In genomic region chr4:13410856-13411255, GRCm38 (mm10) we compare ENCODE assay signal across 26 mouse cellular contexts.
A peak's percentile ranks its signal among the peaks of the same experiment; 100 is the strongest.
DNase-seq lines count a peak whose midpoint lies in the region; ATAC-seq lines count a peak whose summit lies in the region.
"Had no signal": no experiment of that assay in that cellular context is flagged by ENCODE, and none has a peak within 500 bp of the region (broad histone marks: within the 10 kb centered on the region; RNA-seq: fewer than 3 reads in every experiment).

No protein-coding gene starts in this region.

- no peak overlapping the region for H3K27ac ChIP-seq in embryonic facial prominence, embryonic 14.5 days (replicated peaks; ENCODE audit: low read depth, low read length)
- H3K27ac ChIP-seq in embryonic facial prominence, embryonic 10.5 days (replicated peaks): no peak overlapping the region
- peak overlapping the region; percentile 87 for H3K27ac ChIP-seq in hindbrain, embryonic 14.5 days
- H3K27ac ChIP-seq in hindbrain, embryonic 11.5 days (ENCODE audit: low read depth, low read length): no peak overlapping the region
- H3K27ac ChIP-seq in neural tube, embryonic 13.5 days (replicated peaks): peak overlapping the region; percentile 90
- H3K27ac ChIP-seq: embryonic facial prominence, embryonic 12.5 days; gastrocnemius, adult 2 months; heart, embryonic 15.5 days; intestine, embryonic 15.5 days; liver, embryonic 15.5 days; lung, embryonic 15.5 days; neural tube, embryonic 12.5 days had no signal

- H3K9me3 ChIP-seq in embryonic facial prominence, embryonic 14.5 days (ENCODE audit: control insufficient read depth, low read length): no peaks in the 10 kb centered on the region
- H3K9me3 ChIP-seq in embryonic facial prominence, embryonic 10.5 days: no peaks in the 10 kb centered on the region
- no peaks in the 10 kb centered on the region for H3K9me3 ChIP-seq in hindbrain, embryonic 14.5 days (ENCODE audit: control insufficient read depth, low read length)
- no peaks in the 10 kb centered on the region for H3K9me3 ChIP-seq in hindbrain, embryonic 11.5 days (ENCODE audit: control insufficient read depth, low read length)
- H3K9me3 ChIP-seq in neural tube, embryonic 13.5 days: no peaks in the 10 kb centered on the region
- H3K9me3 ChIP-seq: embryonic facial prominence, embryonic 12.5 days; heart, embryonic 15.5 days; intestine, embryonic 15.5 days; liver, embryonic 15.5 days; lung, embryonic 15.5 days; megakaryocyte, embryonic 14.5 days; neural tube, embryonic 12.5 days had no signal

- DNase-seq in embryonic facial prominence, embryonic 14.5 days (ENCODE audit: low spot score): peak; percentile 54
- DNase-seq in embryonic facial prominence, embryonic 10.5 days (ENCODE audit: low spot score): no peak
- DNase-seq in hindbrain, embryonic 14.5 days (ENCODE audit: low spot score): peak; percentile 49
- no peak for DNase-seq in hindbrain, embryonic 11.5 days (ENCODE audit: low spot score)
- no peak for DNase-seq in neural tube, embryonic 10.5 days (ENCODE audit: extremely low spot score, low spot score)
- DNase-seq in left cerebral cortex, postnatal 10 days (ENCODE audit: extremely low spot score in 1 of 2, low spot score in 2 of 2): no peak
- DNase-seq in Muller cell, postnatal 12 days (ENCODE audit: inconsistent ontology term): no peak
- DNase-seq: adrenal gland, postnatal 14 days; gastrocnemius, adult 2 months; heart, postnatal 36 days; kidney, adult 8-10 months; kidney, postnatal 10 days; liver; lung, postnatal 36 days; right cerebral cortex, adult 18-20 months; right cerebral cortex, postnatal 4 days; thymus, postnatal 14 days had no signal

- H3K9ac ChIP-seq in embryonic facial prominence, embryonic 14.5 days (ENCODE audit: low read depth, low read length): no peak overlapping the region
- peak overlapping the region; percentile 38 for H3K9ac ChIP-seq in hindbrain, embryonic 14.5 days
- no peak overlapping the region for H3K9ac ChIP-seq in hindbrain, embryonic 11.5 days (ENCODE audit: low read depth, low read length)
- 0 out of 2 replicates have a peak overlapping the region, but pooled peaks have one; percentile 12 for H3K9ac ChIP-seq in neural tube, embryonic 13.5 days
- H3K9ac ChIP-seq: embryonic facial prominence, embryonic 12.5 days; heart, embryonic 15.5 days; intestine, embryonic 15.5 days; liver, embryonic 15.5 days; lung, embryonic 15.5 days; neural tube, embryonic 12.5 days had no signal

- H3K4me3 ChIP-seq in embryonic facial prominence, embryonic 14.5 days (ENCODE audit: low read depth, low read length): no peak overlapping the region
- no peak overlapping the region for H3K4me3 ChIP-seq in embryonic facial prominence, embryonic 10.5 days
- H3K4me3 ChIP-seq in hindbrain, embryonic 14.5 days (replicated peaks; ENCODE audit: low read length): no peak overlapping the region
- no peak overlapping the region for H3K4me3 ChIP-seq in hindbrain, embryonic 11.5 days (ENCODE audit: low read depth, low read length)
- H3K4me3 ChIP-seq in neural tube, embryonic 13.5 days: no peak overlapping the region
- H3K4me3 ChIP-seq: embryonic facial prominence, embryonic 12.5 days; erythroblast, embryonic 14.5 days; gastrocnemius, adult 2 months; heart, embryonic 15.5 days; intestine, embryonic 15.5 days; liver, embryonic 15.5 days; lung, embryonic 15.5 days; megakaryocyte, embryonic 14.5 days; neural tube, embryonic 12.5 days had no signal

- no peak for ATAC-seq in embryonic facial prominence, embryonic 14.5 days (ENCODE audit: low read depth)
- no peak for ATAC-seq in hindbrain, embryonic 14.5 days (ENCODE audit: low FRiP score)
- ATAC-seq in hindbrain, embryonic 11.5 days (ENCODE audit: low FRiP score): no peak
- ATAC-seq in neural tube, embryonic 13.5 days (ENCODE audit: low read depth): no peak
- ATAC-seq: intestine, embryonic 15.5 days had no signal

- peaks cover 10% of the 10 kb centered on the region; the same call in 1 of the 2 replicates for H3K4me1 ChIP-seq in embryonic facial prominence, embryonic 14.5 days (ENCODE audit: control insufficient read depth, insufficient read depth, low read length)
- peaks cover 14% of the 10 kb centered on the region for H3K4me1 ChIP-seq in embryonic facial prominence, embryonic 10.5 days
- peaks cover 42% of the 10 kb centered on the region for H3K4me1 ChIP-seq in hindbrain, embryonic 14.5 days (replicated peaks; ENCODE audit: control insufficient read depth, insufficient read depth, low read length)
- no peaks in the 10 kb centered on the region for H3K4me1 ChIP-seq in hindbrain, embryonic 11.5 days (replicated peaks; ENCODE audit: control insufficient read depth, insufficient read depth, low read length)
- peaks cover 46% of the 10 kb centered on the region for H3K4me1 ChIP-seq in neural tube, embryonic 13.5 days (replicated peaks)
- H3K4me1 ChIP-seq: heart, embryonic 15.5 days; intestine, embryonic 15.5 days; liver, embryonic 15.5 days; lung, embryonic 15.5 days; megakaryocyte, embryonic 14.5 days had no signal

- peak overlapping the region; percentile 5; the same call in 1 of the 2 replicates for H3K4me2 ChIP-seq in embryonic facial prominence, embryonic 14.5 days (ENCODE audit: low read depth, low read length)
- 0 out of 2 replicates have a peak overlapping the region, but pooled peaks have one; percentile 9 for H3K4me2 ChIP-seq in hindbrain, embryonic 14.5 days (replicated peaks)
- no peak overlapping the region for H3K4me2 ChIP-seq in hindbrain, embryonic 11.5 days (replicated peaks; ENCODE audit: low read depth, low read length)
- H3K4me2 ChIP-seq in neural tube, embryonic 13.5 days: no peak overlapping the region
- H3K4me2 ChIP-seq: embryonic facial prominence, embryonic 12.5 days; heart, embryonic 15.5 days; intestine, embryonic 15.5 days; liver, embryonic 15.5 days; lung, embryonic 15.5 days; neural tube, embryonic 12.5 days had no signal

- 43% methylated on average over 6 of the region's 6 CpGs for WGBS in embryonic facial prominence, embryonic 14.5 days
- WGBS in embryonic facial prominence, embryonic 10.5 days: 89% methylated on average over 6 of the region's 6 CpGs
- WGBS in hindbrain, embryonic 14.5 days: 52% methylated on average over 6 of the region's 6 CpGs
- WGBS in hindbrain, embryonic 11.5 days: 85% methylated on average over 6 of the region's 6 CpGs
- 58% methylated on average over 6 of the region's 6 CpGs for WGBS in neural tube, embryonic 13.5 days

- intact Hi-C loops in left cerebral cortex, postnatal 10 days (cut with DNase I): no loop called here

- H3K27me3 ChIP-seq in embryonic facial prominence, embryonic 14.5 days (replicated peaks; ENCODE audit: control insufficient read depth, insufficient read depth, low read length): no peaks in the 10 kb centered on the region
- H3K27me3 ChIP-seq in embryonic facial prominence, embryonic 10.5 days (replicated peaks; ENCODE audit: low read depth, poor library complexity, severe bottlenecking): no peaks in the 10 kb centered on the region
- H3K27me3 ChIP-seq in hindbrain, embryonic 14.5 days (ENCODE audit: control insufficient read depth, insufficient read depth, low read length): no peaks in the 10 kb centered on the region
- H3K27me3 ChIP-seq in hindbrain, embryonic 11.5 days (ENCODE audit: control insufficient read depth, insufficient read depth, low read length): no peaks in the 10 kb centered on the region
- H3K27me3 ChIP-seq in neural tube, embryonic 13.5 days: no peaks in the 10 kb centered on the region
- H3K27me3 ChIP-seq: embryonic facial prominence, embryonic 12.5 days; heart, embryonic 15.5 days; intestine, embryonic 15.5 days; liver, embryonic 15.5 days; lung, embryonic 15.5 days; megakaryocyte, embryonic 14.5 days; neural tube, embryonic 12.5 days had no signal

- no peaks in the 10 kb centered on the region for H3K36me3 ChIP-seq in embryonic facial prominence, embryonic 14.5 days (ENCODE audit: control insufficient read depth, insufficient read depth, low read length)
- H3K36me3 ChIP-seq in embryonic facial prominence, embryonic 10.5 days (replicated peaks): no peaks in the 10 kb centered on the region
- no peaks in the 10 kb centered on the region for H3K36me3 ChIP-seq in hindbrain, embryonic 14.5 days (replicated peaks; ENCODE audit: control insufficient read depth, insufficient read depth)
- H3K36me3 ChIP-seq in hindbrain, embryonic 11.5 days (ENCODE audit: control insufficient read depth, insufficient read depth, low read length): no peaks in the 10 kb centered on the region
- no peaks in the 10 kb centered on the region for H3K36me3 ChIP-seq in neural tube, embryonic 13.5 days
- H3K36me3 ChIP-seq: embryonic facial prominence, embryonic 12.5 days; heart, embryonic 15.5 days; intestine, embryonic 15.5 days; liver, embryonic 15.5 days; lung, embryonic 15.5 days; neural tube, embryonic 12.5 days had no signal

Comparison
In these comparisons a context has a peak if more than half of its experiments do, and no peak if none do; other contexts are left out.
1. DNase-seq: peak in embryonic facial prominence, embryonic 14.5 days (single experiment) and hindbrain, embryonic 14.5 days (single experiment); none in embryonic facial prominence, embryonic 10.5 days (single experiment), hindbrain, embryonic 11.5 days (single experiment), neural tube, embryonic 10.5 days (single experiment), left cerebral cortex, postnatal 10 days (0 of 2) and Muller cell, postnatal 12 days (single experiment).
2. H3K27ac ChIP-seq: peak in hindbrain, embryonic 14.5 days (single experiment) and neural tube, embryonic 13.5 days (single experiment); none in embryonic facial prominence, embryonic 14.5 days (single experiment), embryonic facial prominence, embryonic 10.5 days (single experiment) and hindbrain, embryonic 11.5 days (single experiment).
3. H3K4me2 ChIP-seq: peak in embryonic facial prominence, embryonic 14.5 days (single experiment) and hindbrain, embryonic 14.5 days (single experiment); none in hindbrain, embryonic 11.5 days (single experiment) and neural tube, embryonic 13.5 days (single experiment).
4. H3K9ac ChIP-seq: peak in hindbrain, embryonic 14.5 days (single experiment) and neural tube, embryonic 13.5 days (single experiment); none in embryonic facial prominence, embryonic 14.5 days (single experiment) and hindbrain, embryonic 11.5 days (single experiment).